Mouse (Mus musculus) heart, adult 11 months (tissue): ENCODE measurements at regions not wholly inside any gene's neighbourhood (a gene's known extent, or its start where the extent isn't known, plus 50 kb on each side); places are given as distances from the start of the nearest gene placed in this dataset.
"Not testable (repeated sequence)": the region's sequence is repeated elsewhere in the genome, so short reads cannot be mapped to it uniquely, and the experiment has no call there.

Source experiments
- DNase-seq: peaks from one replicate; pipeline ENCODE4 v3.0.0; 2022

DNA sequence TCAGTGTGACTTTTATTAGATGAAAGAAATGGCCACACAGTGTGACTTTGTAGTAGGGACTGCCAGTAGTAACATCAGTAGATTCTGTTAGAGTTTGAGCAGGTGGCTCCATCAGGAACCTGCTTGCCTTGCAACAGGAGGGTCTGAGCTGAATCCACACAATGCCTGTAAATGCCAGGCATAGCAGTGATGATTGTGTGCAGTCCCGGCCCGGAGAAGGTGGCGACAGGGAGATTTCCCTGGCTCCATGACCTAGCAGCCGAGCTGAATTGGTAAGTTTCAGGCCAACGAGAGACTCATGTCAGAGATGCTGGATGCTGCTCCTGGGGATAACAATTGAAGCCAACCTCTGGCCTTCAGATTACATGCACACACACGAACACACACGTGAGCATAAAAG, 102.8 kb upstream of the Tbl1xr1 start:
- DNase-seq: peak; percentile 84

DNA sequence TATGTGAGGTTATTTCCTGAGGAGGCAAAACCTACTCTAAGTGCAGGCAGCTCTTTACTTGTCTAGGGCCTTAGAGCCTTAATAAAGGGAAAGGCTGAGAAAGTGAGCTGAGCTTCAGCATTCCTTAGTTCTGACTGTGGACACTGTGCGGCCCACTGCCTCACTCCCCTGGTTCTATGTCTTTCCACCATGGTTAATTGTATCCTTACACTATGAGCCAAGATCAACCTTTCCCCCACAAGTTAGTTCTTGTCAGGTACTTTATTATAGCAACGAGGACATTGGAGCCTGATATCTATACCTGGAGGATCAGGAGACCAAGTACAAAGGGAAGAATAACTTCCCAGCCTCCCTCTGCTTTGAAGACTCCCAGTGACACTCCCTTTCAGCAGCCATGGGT, 101.7 kb upstream of the Tbl1xr1 start:
- peak; percentile 55 for DNase-seq

DNA sequence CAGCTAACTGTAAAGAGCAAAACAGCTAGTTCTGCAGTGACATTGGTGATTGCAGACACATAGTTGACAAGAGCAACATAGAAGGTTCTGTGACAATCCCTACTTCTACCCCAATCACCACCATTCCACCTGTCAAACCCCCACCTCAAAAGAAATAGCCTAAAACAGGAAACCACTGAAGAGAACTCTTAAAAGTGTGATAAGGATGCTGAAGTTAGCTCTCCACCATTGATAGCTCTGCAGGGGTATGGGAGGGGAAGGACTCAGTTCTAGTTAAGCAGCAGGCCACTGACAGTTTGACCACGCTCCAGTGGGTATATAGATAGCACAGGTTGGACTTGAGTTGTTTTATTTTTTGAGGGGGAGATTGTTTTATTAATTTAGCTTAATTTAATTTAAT, 98.7 kb upstream of the Tbl1xr1 start:
- DNase-seq: peak; percentile 50

DNA sequence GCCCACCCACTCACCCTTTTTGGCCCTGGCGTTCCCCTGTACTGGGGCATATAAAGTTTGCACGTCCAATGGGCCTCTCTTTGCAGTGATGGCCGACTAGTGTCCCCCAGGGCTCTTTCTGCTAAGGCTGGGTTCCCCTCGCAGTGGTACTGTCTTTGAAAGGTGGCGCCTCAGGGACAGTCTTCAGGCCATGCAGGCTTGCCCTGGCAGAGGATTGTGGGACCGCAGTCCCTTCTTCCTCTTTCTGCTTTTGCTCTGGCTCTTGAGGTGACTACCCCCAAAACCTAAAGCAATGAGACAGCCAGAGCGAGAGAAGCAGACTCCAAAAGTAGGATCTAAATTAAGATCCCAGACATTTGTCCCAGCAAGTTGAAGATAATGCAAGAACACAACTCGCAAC, 93.5 kb upstream of the Tbl1xr1 start:
- DNase-seq: peak; percentile 87

DNA sequence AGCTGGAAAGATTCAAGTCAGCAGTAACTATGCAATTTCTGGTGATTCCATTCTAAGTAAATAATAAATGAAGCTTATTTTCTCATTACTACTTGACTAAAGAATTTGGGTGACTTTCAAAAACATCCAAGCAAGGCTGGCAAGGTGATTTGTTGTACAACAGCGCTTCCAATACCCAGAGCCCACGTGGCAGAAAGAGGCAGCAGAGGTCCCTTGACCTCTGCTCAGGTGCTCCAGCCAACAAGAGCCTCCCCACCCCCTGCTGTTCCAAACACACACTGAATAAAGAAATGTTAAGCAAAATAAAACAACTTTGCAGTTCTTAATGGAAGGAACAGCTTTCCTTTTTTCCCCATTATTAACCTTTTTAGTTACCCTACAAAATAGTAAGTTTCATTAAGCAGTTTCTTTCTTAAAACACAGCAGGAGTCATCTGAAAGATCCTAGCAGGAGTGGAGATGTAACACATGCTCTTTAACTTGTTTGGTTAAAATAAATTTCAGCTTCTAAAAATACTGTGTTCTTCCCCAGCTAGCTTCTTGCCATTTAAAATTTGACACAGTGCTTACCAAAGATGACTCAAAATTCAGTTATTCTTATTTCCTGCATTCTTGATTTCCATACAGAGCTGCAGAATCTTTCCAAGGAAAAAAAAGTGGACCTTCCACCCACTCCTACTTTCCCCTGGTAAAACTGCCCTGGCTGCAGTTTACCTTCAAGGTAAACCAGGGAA, 92.3 kb upstream of the Tbl1xr1 start:
- DNase-seq: peak; percentile 50

DNA sequence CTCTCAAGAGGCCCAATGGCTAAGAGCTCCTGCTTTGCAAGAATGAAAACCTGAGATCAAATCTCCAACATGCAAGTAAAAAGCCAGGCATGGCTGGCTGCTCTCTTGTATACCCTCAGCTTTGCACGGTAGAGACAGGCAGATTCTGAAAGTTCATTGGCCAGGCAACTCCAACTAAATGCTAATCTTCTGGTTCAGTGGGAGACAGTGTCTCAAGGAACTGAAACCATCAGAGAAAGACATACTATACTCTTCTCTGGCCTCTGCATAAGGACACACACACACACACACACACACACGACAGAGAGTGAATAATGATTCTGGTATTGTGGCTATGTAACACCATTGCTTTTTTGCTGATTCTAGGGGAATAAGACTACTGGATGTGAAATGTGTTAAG, 91.6 kb upstream of the Tbl1xr1 start:
- peak; percentile 68 for DNase-seq

DNA sequence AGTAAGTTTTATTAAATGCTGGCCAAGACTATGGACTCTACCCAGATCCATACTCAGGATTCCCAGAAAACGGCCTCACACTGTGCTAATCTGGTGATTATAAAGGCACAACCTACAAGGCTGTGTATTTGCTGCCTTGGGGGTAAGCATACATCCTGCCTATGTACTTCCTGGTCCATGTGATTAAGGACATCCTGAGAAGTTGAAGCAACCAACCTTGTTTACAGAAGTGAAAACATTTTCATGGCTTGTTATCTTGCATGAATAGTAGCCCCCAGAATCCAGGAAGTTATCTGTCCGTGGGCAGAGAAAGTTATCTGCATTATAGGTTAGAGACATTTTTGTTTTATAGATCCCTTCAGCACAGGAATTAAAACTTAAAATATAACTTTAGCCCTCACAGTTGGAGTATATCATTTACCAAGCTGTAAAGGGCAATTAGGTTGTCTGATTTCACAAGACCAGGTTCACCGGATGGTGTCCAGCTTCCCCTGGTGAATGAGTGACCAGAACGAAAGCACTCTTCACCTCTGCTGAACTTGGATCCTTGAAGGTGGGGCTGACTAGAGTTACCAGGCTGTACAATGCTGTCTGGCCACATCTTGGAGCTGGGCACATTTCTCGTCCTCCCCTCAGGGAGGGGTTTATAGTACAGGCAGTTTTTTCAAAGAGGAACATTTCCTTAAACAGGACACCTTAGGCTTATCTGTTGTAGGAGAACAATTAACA, 90.1 kb upstream of the Tbl1xr1 start:
- peak; percentile 95 for DNase-seq

DNA sequence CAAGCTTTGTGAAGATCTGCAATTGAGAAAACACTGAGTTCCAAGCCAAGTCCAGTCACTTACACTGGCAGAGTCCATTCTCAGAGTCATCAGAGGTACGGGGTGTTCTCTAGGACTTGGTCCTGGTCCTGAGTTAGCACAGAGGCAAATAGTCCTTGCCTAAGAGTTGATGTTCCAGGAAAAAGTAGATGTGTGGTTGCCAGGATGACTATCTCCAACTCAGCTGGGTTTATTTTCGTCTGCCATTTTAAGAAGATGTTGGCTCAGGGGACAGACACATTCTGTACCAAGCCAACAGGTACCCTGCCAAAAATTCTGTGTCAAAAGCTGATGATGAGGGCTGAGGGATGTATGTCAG, 89.6 kb upstream of the Tbl1xr1 start:
- DNase-seq: peak; percentile 97

DNA sequence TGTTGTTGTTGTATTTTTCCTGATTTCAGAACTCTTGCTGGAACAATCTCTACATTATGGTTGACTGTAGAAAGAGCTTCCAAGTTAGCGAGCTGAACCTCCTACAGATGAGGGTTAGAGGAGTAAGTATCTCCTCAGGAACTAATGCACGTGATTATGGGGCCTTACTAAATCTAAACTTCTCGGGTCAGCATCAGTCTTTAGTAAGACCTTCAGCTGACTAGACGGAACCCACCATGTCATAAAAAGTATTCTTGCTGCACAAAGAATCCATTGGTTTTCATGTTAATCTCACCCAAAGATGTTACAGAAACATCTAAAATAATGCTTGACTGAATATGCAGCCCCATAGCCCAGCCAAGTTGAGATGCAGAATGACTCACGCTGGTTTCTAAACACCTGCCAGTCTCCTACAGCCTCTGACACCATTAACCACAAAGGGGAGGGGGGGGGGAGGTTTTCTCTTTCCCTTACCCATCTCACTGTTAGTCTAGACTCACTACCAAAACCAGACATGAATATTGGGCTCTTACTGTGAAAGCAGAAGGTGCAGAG, 88.9 kb upstream of the Tbl1xr1 start:
- DNase-seq: no peak

DNA sequence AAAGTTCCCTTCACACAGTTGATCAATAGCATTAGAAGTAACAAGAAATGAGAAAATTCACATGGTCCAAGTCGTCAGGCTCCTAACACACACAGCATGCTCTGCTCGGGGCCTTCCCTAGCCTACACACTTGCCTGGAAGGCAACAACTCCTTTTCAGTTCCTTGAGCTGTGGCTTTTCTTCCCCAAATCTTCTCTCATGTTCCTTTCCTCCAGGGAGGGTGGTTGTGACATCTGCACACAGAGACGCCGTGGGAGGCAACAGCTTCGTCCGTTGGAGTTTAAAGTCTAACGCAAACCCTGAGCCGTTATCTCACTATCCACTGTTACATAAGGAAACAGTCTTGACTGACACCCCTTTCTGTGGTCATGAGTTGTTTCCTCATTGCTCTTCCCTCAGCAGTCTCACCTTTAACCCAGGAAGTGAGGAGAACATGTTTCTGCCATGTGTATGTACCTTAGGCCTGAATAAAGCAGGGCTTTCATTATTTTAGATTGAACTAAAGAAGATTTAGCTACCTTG, 88.4 kb upstream of the Tbl1xr1 start:
- DNase-seq: peak; percentile 88

DNA sequence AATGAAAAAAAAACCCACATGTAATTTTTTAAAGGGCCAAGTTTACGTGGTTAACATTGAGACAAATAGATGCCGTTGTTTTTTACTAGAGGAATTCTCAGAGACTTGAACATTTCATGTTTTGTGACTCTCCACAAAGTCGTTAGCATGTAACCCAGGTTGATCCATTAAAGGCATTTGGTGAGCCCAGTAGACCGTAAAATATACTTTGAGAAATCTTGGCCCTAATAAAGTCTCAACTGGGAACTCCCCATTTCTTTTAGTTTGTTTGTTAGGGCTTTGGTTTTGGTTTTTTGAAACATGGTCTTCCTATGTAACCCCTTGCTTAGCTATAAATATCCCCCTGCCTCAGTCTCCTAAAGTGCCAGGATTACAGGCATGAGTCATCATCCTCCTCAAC, 85.9 kb upstream of the Tbl1xr1 start:
- DNase-seq: no peak

DNA sequence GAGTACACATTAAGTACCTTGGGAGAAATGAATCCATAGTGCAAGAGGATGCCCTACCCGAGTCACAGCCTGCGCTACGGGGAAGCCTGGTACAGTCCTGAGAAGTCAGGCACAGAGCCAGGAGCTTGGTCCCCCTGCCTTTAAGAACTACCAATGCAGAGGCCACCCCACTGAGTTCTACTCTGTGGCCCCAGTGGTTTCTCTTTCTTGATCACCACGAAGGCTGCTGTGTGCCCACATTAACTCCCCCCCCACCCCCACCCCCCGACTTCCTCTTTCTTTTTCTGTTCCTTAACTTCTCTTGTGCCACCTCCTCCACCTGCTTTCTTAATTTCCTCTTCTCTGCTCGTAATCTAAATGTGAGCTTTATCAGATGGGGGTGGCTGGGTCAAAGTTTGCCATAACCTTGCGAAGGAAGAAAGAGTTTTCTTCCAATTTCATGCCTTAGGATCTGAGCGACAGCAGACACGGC, 84.7 kb upstream of the Tbl1xr1 start:
- peak; percentile 95 for DNase-seq

DNA sequence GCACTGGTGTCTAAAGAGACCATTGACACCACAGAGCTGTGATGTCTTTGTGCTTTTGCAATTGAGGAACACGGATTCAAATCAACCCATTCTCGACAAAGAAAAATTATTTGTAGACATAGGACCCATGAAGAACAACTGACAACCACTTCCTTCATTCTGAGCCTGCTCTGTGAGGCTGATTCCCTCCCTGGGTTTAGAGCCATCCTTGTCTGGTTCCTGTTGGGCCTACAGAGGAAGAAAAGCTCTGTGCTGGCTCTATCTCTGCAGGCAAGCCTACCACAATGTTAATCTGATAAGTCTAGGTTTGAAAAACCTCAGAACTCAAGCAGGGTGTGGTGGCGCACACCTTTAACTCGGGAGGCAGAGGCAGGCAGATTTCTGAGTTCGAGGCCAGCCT, 84.2 kb upstream of the Tbl1xr1 start:
- DNase-seq: peak; percentile 50

DNA sequence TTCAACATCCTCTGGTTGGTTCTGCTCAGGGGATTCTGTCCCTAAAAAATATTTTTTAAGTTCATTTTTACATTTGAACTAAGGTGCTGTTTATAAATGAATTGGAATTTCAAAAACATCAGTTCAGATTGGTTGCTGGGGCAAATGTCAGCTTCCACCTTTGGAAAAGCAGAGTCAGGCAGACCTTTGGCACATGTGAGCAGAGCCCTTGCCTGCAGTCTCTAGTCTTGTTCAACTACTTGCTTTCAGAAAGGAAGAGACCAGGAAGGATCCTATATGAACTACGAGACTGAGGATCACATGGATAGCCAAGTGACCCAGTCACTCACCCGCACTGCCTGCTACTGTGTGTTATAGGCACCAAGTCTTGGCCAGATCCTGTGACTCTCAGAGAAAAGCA, 82.5 kb upstream of the Tbl1xr1 start:
- peak; percentile 59 for DNase-seq

DNA sequence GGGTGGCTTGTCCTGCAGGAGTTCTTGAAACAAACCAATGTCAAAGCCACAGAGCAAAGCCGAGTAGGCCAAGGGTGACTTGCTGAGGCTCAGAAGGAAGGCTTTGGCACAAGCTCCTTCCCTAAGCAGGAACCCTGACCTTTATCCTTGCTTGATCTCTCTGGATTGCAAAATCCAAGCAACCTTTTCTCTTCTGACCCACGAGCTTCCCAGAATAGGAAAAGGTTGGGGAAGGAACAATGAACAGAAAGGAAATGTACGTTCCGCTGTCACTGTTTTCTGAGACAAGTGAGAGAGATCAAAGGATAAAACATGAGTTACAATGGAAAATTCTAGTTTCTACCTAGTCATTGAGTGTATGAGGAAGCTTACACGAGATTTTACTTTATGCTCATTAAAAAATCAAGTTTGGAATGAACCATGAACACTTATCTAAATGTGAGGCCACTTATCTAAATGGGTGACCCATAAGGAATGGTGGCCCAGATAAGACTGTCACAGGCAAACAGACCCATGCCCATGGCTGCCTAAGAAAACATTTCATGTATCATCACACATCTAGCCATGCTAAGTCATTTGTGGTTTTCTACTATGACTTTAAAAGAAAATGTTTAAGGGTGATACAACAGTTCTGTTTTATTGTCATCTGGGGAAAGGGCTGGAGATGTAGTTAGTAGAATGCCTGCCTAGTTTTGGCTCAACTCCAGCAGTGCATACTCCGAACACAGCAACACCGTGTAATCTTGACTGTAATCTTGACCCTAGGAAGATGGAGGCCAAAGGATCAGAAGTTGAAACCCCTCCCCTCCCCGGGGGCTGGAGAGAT, 80.7 kb upstream of the Tbl1xr1 start:
- peak; percentile 94 for DNase-seq

DNA sequence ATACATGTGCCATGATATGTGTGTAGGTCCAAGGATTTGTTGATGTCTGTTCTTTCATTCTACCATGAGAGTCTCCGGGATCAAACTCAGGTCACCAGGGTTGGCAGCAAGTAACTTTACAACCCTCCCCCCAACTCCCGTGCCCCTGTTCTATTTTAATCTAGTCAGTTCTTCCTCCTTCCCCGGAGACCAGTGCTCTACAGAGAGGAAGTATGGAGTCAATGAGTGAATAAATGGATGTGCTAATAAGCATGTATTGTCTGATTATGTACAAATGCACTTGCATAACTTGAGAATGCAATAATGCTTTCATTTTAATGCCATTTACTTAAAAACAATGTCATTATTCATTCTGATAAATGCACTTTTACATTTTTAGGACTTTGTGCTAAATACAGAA, 79.1 kb upstream of the Tbl1xr1 start:
- DNase-seq: no peak

DNA sequence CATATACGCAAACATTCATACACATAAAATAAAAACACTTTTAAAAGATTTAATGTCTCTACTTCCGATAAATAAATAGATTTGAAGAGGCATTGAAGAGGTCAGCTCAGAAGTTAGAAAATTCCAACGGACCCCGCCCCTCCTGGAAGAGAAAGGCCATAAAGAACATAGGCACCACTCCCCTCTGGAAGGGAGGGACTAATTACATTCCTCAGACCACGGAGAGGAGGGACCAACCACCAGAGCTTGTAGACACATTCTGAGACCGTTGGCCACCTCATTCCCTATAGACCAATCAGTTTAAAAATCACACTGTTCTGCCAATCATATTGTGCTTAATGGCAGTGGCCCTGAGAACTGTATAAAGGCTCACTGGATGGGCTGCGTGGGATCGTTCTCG, 71.0 kb upstream of the Tbl1xr1 start:
- DNase-seq: no peak

DNA sequence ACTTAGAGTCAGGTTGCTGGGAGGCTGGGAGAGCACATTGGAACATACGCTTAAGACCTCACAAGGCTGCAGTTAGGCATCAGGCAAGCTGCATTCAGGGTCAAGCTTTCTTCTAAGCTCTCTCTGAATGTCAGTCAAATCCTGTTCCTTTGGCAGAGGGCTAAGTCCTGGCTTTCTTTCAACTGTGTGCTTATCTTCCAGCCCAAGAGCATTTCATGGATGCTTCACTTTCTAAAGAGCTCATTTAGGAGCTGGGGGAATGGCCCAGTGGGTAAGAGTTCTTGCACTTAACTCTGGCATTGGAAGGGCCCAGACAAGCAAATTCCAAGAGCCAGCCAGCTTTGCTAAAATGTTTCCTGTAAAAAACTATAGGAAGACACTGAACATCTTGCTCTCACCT, 70.3 kb upstream of the Tbl1xr1 start:
- peak; percentile 95 for DNase-seq

DNA sequence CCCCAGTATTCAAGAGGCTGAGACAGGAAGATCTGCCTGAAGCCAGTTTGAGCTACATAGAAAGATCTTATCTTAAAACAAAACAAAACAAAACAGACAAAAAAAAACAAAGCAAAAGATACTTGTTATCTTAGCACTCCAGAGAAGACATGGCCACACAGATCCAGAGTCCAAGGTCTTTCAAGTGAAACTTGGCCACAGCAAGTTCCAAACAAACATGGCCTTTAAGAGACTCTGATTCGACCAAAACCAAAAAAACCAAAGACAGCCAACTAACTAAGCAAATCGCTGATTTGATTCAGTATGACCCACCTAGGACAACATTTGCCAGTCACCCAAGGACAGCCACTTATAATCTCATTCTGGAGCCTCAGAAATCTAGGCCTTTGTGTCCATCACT, 69.8 kb upstream of the Tbl1xr1 start:
- no peak for DNase-seq

DNA sequence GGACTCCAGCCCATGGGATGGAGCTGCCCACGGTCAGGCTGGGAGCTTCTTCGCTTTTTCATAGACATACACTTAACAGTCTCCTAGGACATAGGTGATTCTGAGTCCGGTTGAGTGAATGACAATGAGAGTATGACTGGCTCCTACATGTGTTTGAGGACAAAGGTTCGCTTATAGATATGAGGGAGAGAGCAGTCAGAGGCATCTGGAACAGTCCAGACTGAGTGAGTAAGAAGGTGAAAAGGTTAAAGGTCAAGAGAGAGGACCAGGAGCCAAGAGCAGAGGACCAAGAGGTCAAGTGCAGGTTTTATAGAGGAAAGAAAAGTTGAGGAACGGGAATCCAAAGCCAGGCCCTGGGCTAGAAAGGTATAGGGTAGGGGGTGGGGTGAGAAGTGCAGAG, 68.7 kb upstream of the Tbl1xr1 start:
- no peak for DNase-seq

DNA sequence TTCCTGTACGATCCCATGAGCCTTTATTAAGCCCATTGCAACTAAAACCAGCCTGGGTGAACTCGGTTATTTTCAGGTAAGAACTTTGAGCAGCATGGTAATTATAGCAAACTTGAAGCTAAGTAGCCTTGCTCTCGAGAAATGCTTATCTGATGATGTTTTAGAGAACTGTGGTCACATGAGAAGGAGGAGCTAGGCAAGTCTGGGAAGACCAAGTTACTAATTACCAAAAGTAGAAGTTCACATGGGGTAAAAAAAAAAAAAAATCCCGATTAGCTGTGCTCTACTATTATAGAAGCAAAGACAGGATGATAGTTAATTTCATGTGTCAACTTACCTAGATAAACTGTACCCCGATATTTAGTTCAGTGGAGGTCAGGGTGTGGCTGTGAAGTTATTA, 68.0 kb upstream of the Tbl1xr1 start:
- DNase-seq: no peak

DNA sequence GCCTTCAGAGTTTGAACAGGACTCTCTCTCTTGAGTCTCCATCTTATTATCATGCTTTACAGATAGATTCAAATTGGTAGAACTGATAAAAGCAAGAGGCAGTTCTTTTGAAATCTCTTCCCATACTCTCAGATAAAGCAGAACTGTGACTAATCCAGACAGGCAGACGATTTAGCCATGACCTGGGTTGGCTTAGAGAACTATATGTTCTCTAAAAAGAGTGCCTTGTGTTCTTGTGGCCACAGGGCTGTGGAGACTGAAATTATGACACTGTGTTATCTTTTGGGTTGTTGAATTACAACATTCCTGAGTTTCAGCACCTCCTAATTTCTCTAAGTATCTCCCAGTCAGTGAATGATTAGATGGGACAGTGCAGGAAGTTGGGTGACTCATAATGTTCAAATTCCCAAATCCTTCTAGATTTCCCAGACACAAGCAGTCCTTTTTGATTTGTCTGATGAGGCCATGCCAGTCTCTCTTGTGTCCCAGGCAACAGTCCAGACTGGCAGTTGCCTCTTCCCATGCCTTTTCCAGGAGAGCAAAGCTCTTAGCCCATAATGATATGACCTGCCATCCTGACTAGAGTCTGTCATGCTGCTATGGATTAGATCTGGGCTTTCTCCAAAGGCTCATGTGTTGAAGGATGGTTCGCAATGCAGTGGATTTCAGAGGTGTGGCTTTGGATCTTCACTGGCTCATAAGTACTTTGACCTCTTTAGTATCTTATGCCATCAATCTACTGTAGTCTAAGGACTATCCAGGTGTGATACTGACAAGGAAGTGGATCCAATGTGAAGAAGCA, 66.4 kb upstream of the Tbl1xr1 start:
- DNase-seq: peak; percentile 91

DNA sequence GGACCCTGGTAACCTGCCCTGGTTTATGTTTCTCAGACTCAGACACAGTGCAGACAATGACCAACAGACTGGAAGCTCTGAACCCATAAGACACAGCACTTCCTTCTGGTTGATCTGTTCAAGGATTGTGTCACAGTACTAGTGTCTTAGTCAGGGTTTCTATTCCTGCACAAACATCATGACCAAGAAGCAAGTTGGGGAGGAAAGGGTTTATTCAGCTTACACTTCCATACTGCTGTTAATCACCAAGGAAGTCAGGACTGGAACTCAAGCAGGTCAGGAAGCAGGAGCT, 65.8 kb upstream of the Tbl1xr1 start:
- not testable (repeated sequence) for DNase-seq
